Mouse (Mus musculus) retina, adult 2 months (tissue): ENCODE data around the gene Gm3854.
"Not testable (repeated sequence)": the region's sequence is repeated elsewhere in the genome, so short reads cannot be mapped to it uniquely, and the experiment has no call there.

Source experiments
- DNase-seq: peaks from one replicate; pipeline ENCODE4 v3.0.0-alpha.2; 2012; ENCODE audit warnings: low read depth, low spot score

The Gm3854 gene

GRCm38 (mm10) chr7:6343501-6344071 lies at the start of gene Gm3854:
Gm3854 (plus strand) TSS chr7:6343759.
- peak; percentile 61 for DNase-seq

GRCm38 (mm10) chr7:6300796-6301195 lies 42.8 kb upstream of the Gm3854 start:
- not testable (repeated sequence) for DNase-seq

- no peak for DNase-seq
Observed at GRCm38 (mm10) chr7:6330458-6331232, 12.9 kb upstream of the Gm3854 start.

- DNase-seq, result peak; percentile 52
Observed at GRCm38 (mm10) chr7:6331233-6331956, 12.2 kb upstream of the Gm3854 start, which contains the start of gene Zfp583. Zfp583 (minus strand) TSS chr7:6331285.

GRCm38 (mm10) chr7:6339865-6340264 lies 3.7 kb upstream of the Gm3854 start:
- no peak for DNase-seq

GRCm38 (mm10) chr7:6344124-6344523 lies 565 bp downstream of the Gm3854 start:
- DNase-seq, result no peak

- DNase-seq, result no peak
Observed at GRCm38 (mm10) chr7:6358121-6358520, 14.6 kb downstream of the Gm3854 start.

GRCm38 (mm10) chr7:6358937-6359590 lies 15.5 kb downstream of the Gm3854 start:
- peak; percentile 71 for DNase-seq

GRCm38 (mm10) chr7:6360477-6361060 lies 17.0 kb downstream of the Gm3854 start:
- DNase-seq, result no peak

- no peak for DNase-seq
Observed at GRCm38 (mm10) chr7:6361756-6362155, 18.2 kb downstream of the Gm3854 start.

GRCm38 (mm10) chr7:6362268-6363046 lies 18.9 kb downstream of the Gm3854 start:
- peak; percentile 100 for DNase-seq

GRCm38 (mm10) chr7:6363047-6363488 lies 19.5 kb downstream of the Gm3854 start, which contains the start of gene Zfp78:
Zfp78 (plus strand) TSS chr7:6363280.
- DNase-seq, result peak; percentile 93

- DNase-seq, result no peak
Observed at GRCm38 (mm10) chr7:6364761-6365160, 21.2 kb downstream of the Gm3854 start.

GRCm38 (mm10) chr7:6367185-6367584 lies 23.6 kb downstream of the Gm3854 start:
- no peak for DNase-seq

GRCm38 (mm10) chr7:6368146-6368545 lies 24.6 kb downstream of the Gm3854 start:
- not testable (repeated sequence) for DNase-seq

- DNase-seq, result no peak
Observed at GRCm38 (mm10) chr7:6369460-6369859, 25.9 kb downstream of the Gm3854 start.

- no peak for DNase-seq
Observed at GRCm38 (mm10) chr7:6372993-6373392, 29.4 kb downstream of the Gm3854 start.

- DNase-seq, result no peak
Observed at GRCm38 (mm10) chr7:6378441-6378840, 34.9 kb downstream of the Gm3854 start.

- no peak for DNase-seq
Observed at GRCm38 (mm10) chr7:6381431-6381830, 37.9 kb downstream of the Gm3854 start.

- peak; percentile 87 for DNase-seq
Observed at GRCm38 (mm10) chr7:6383044-6383455, 39.5 kb downstream of the Gm3854 start, which contains the start of gene Zfp28. Zfp28 (plus strand) TSS chr7:6383295.
